Mouse (Mus musculus): ENCODE data around the gene C77080.

GRCm38 (mm10) chr4:129241898-129242297, 19.3 kb downstream of the C77080 start:
- TF ChIP-seq CTCF (IDR thresholded peaks at IDR 0.05; ENCODE audit: low read depth) (no peak), EP300 (optimal IDR thresholded peaks at IDR 0.05) (no peak)
